Mouse (Mus musculus) 3134 (cell line): Measurements from ENCODE around the gene Tpd52l1.

Experiments
- DNase-seq: peaks from one replicate; pipeline ENCODE4 v3.0.0-alpha.2; 2011; ENCODE audit warnings: low spot score; ENCODE audit not compliant: insufficient read length; ENCODE audit errors: extremely low read depth

Gene Tpd52l1

DNA sequence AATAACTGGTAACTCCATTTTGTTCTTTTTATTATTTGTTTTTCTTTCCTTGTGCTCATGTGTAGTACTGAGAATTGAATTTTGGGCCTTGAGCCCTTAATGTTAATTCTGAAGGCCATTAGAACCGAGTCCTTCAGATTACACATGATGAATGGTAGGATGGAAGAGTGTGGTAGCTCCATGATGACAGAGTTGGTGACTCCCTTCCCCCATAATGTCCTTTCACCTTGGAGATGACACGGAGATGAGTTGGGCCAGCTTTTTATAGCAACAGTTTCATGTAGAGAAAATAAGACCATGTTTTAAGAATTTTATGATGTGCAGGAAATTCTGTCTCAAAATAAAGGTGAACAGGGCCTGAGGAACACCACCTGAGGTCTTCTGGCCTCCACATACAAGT lies 94.7 kb downstream of the Tpd52l1 start:
- DNase-seq, result no peak

DNA sequence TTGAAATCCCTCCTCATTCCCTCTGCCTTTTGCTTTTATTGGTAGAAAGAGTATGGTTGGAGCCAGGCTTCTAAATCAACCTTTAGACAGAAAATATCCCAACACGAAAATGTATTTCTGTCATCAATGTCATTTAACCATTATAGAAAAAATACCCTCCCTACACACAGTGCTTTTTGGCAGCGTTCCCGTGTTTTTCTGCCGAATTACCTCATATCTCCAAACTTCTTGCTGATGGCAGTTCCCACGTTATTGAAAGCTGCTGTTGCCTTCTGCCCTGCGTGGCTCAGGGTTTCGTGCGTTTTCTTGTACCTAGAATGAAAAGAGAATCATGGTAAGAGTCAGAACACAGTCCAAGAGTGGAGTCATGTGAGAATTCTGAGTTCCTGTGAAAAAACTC lies 99.4 kb downstream of the Tpd52l1 start:
- DNase-seq, result no peak

DNA sequence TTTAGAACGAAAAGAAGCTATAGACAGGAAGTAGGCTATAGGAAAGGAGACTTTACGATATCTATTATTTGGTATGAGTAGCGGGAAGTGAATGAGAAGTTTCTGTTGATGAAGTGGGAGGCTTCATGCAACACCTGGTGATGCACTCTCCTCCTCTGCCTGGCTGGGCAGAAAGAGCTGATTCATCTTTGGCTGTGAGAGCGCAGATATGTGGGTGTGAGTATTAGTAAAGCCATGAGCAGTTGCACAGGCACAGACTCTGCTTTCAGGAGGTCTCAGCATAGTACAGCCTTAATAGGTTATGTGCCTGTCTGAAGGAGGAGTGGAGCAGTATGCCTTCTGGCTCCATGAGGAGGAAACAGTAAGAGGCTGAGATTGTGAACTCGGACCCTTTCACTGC lies 109.3 kb downstream of the Tpd52l1 start:
- no peak for DNase-seq

DNA sequence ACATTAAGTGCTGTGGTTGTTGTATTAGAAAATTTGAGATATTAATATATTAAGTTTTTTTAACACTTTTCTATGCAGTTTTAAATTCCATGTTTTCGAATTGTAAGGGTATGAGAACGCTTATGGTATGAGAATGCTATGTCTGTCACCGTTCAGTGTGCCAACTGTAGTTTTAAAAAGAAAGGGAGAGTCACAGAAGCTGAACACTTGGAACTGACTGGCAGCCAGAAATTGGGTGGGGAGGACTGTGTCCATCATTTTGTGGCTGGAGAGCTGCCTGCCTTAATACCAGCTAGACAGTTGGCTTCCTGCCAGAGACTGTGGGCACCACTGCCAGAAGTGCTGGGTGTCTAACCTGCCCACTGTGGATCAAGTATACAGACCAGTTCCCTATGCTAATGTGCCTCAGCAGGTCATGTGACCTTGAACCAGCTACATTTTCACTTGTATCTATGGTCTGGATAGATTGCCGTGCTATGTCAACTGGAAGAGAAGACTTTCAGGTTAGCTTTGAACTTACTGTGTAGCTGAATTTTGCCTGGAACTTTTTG lies 114.5 kb downstream of the Tpd52l1 start:
- no peak for DNase-seq

DNA sequence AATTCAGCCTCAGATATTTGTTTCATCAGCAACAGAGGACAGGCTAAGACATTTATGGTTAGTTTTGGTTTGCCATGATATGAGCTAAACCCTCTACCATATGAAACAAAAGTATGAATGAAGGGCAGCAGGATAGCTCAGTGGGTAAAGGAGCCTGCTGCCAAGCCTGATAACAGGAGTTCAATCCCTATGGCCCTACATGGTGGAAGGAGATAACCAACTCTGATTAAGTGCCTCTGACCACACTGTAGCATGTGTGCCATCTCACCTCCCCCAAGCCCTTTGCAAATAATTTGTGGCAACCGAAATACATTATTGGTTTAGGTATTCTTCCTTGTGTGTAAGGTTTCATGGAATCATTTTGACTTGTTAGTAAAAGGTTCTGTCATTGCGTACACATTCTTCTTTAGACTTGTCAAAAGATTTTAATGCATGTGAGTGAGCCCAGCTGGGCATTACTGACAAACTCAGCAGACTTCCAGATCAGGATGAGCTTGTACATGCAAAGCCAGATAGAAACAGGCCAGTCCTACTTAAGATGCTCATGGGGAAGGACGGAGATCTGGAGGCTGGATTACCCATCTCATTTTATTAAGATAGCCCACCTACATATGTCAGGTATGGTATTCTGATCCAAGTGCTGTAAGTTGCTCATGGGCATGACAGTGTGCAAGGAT lies 115.3 kb downstream of the Tpd52l1 start:
- no peak for DNase-seq

DNA sequence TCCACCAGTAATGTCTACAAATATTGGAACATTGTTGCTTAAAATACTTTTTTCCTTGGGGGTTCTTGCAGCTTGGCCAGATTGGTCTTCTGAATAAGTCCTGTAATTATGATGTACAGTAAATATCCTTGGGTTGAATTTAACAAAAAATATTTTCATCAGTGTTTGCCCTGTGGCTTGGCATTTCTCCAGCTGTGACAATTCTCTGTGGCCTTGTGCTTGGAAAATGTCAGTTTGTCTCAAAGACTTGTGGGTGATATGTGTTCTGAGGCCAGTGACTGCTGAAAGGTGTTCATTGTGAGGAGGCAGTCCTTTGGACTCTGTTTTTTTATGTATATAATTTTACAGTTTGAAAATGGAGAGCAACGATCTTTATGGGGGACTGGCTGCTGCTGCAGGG lies 116.3 kb downstream of the Tpd52l1 start:
- no peak for DNase-seq

DNA sequence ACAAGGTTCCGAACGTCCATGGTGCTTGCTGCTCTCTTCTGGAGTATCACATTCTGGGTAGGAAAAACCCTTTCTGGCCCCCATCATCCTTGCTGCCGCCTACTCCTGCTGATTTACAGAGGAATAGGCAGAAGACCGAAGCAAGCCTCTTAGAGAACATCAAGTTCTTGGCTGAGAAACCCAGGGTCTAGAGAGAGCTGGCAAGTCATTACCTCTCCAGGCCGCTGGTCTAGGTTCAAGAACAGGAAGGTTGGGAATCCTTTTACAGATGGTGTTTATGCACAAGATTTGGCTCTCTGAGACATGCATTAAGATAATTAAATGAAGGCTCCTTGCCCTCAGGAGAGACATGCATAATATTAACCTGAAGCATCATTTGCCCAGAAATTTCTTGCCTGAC lies 127.3 kb downstream of the Tpd52l1 start:
- DNase-seq, result no peak

DNA sequence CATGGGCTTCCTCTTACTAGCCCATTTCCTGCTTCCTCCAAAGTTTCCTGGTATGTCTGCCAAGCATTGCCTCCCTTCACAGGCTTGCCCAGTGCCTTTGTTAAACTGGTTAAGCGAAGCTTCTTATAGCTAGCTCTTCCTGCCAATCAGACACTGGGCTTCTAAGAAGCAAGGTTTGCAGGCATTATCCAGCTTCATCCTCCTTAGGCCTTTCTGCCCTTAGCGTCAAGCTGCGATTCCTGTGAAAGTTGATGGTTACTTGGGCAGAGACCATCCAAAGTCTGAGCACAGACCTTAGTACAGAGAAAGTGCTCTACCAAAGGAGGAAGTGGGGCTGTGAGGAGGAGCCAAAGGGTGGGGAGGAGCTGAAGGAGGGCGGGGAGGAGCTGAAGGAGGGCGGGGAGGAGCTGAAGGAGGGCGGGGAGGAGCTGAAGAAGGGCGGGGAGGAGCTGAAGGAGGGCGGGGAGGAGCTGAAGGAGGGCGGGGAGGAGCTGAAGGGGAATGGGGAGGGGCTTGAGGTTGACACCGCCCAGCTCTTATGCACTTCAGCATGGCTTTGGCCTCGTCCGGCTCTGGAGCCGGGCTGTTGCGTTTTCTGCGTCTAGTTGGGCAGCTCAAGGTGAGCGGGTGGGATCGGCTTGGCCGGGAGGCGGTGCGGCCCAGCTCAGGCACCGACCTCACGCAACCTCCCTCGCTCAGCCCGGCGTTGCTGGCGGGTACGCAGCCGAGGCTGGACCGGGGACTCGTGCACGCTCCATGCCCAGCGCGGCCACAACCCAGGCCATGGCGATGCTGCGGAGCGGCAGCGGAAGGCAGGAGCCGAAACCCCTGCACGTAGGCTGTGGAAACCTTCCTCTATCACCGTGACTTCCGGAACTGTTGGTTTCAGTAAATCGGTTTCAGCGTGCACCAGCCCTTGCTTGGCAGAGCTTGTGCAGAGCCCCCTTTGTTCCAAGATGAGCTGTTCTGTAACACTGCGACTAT lies 132.6 kb downstream of the Tpd52l1 start, which contains the start of gene Hddc2:
Hddc2 (plus strand) TSS at position 519 of the 984 bp plus-strand sequence.
- peak; percentile 90 for DNase-seq

DNA sequence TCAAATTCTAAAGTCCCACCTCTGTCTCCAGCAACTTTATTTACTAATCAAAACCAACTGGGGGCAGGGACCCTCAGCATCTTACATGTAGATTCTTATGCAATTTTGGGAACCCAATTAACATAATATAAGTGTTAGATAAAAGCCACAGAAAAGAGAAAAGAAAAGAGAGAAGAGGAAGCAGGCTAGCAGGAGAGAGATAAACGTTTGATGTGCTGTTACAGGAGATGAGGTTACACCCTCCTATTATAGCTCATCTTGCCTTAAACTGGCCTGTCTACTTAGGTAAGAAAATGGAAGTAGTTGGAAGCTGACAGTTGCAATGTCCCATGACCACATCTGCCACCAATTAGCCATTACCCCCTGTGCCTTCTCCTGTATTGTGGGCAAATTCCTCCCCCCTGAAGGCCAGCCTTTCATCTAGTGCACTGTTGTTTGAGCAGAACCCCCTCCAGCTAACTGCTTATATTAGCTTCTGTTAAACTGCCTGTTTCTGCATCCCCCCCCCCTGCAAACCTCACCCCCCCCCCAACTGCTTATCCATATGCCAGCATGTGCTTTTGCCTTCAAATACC lies 138.6 kb downstream of the Tpd52l1 start:
- DNase-seq, result no peak

DNA sequence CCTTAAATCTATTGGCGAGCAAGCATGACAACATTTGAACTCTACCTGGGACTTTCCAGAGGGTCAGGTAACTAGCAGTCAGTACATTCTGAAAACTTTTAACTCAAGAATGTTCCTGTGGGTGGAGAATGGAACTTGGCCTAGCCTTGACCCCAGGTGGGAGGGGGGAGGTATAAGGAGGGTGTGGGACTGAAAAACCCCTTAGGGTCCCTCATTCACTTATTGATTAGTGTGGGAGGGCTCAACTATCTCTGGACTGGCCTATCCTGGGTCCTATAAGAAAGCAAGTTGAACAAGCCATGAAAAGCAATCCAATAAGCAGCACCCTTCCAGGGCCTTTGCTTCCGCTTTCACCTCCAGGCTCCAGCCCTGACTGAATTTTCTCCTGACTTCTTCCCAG lies 142.3 kb downstream of the Tpd52l1 start:
- DNase-seq, result no peak

DNA sequence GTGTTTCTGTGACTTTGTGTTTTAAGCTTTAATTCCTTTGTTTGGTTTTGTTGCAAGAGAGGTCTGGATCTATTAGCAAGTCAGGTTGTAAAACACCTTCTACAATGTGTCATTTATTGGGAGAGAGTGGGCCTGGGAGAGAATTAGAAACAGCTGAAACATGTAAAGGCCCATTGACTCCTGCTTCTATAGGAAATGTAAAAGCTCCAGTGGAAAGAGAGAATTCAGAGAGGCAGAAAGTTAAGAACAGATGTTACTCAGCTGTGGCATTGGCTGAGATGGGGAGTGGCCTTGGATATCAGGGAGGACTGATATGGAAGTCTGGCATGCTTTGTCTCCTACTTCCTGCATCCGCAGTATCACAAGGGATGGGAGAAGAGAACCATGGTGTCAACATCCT lies 145.5 kb downstream of the Tpd52l1 start:
- no peak for DNase-seq

DNA sequence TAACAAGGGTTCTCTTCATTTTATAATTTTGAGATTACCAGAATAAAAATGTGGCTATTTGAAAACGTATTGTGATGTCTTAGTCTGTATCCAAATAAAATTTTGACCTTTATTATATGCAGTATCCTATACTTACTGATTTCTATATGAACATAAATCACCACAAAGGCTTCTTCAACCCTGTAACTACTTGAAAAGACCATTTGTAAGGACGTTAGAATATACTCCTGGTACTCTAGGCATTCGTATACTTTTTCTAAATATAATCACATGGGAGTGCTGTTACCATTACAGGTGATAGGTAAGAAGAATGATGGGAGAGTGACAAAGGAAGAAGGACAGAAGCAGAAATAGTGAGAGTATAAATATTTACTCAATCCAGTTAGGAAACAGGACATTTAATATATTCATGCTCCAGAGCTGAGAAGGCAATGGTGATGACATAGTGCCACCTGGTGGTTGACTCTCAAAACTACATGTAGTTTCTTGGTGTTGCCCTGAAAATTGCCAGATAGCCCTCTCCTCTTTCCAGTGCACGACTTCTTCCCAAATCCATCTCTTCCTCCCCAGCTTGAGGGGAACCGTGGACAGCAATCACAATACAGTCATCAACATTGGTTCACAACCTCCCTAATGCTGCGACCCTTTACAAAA lies 146.7 kb downstream of the Tpd52l1 start:
- no peak for DNase-seq

DNA sequence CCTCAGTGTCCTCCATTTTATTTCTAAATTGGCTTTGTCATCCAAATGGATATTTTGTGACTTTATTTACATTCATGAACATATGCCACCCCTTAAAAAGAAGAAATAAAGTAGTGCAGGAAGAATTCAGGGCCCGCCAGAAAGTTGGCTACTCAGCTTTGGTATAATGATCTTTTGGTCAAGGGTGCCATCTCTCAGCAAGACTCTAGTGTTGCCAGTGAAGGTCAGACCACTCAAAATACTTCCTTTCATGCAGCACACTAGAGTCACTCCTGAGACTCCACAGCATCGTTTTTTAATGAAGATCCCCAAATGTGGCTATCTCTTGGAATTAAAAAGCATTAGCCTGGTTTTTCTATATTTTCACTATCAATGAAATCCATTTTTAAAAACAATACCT lies 147.5 kb downstream of the Tpd52l1 start:
- DNase-seq, result no peak

DNA sequence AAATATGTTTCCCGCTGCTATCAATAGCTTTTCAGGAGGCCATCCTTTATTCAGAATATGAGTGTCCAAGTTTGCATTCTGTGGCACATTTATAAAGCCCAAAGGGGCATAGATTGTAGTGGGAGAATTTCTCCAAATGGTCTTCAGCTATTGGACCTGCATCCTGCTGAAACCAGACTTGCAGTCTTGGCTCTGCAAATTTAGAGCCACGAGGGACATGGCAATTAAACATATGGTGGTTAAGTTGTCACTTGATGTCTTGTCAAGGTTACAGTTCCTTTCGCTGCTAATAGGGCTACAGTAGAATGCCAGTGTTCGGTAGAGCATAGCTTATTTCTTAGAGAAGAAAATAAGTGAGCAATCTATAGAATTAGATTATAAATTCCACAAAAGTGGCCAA lies 148.7 kb downstream of the Tpd52l1 start:
- no peak for DNase-seq

DNA sequence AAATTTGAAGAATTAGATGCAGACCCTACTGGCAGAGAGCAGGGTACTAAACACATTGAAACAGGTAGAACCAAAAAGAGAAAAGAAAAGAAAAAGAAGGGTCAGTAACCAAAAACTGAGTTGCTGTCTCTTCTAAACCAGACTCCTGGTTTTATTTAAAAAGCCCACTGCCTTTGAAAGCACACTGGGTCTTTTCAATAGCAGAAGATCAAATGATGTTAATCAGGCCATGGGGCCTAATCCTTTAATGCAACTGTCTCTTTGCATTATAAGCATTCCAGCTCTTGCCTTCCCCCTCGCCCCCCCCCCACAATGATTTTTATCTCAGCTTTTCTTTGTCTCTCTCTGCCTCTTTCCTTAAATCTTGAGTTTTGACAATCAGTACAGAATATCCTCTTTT lies 149.3 kb downstream of the Tpd52l1 start:
- no peak for DNase-seq

DNA sequence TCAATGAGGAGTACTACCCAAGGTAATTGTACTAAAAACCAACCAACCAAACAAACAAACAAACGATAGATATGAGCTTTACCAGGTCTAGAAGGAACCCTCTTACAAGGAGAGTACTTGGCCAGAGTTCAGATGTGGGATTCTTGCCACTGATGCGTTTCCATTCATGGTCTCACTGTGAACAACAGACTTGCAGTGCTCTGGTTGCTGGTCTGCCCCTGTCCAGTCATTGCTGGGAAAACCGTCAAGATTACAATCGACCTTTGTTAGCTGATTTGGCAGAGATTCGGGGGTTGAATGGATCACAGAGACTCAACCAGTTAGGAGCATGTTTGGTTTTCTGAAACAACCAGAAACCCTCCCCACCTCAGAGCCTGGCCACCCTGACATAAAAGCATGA lies 150.1 kb downstream of the Tpd52l1 start:
- DNase-seq, result no peak

DNA sequence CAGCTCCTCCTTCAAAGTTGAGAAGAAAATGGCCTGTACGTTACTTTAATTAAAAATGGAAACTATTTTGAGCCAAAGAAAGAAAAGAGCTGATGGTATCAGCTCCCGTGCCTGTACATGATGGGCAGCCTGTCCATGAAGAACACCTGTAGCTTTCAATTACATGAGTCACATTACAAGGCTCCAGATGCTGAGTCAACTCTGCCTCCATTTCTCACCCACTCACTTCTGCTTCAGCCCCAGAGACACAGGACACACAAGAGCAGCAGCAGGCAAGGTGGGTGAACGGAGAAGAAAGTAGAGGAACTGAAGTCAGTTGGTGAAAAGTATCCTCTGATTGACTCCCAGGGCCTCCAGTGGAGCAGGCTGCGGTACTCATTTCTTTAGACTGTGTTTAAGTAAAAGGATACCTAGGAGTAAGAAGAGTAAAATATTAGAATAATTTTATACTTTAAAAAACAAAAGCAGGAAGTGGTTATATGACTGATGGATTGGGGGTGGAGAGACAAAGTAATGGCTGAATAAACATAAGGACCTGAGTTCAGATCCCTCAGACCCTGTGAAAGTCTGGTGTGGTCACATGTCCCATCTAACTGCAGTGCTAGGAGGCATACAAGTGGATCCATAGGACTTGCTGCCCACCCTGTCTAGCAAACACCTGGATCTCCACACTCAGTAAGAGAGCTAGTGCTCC lies 156.9 kb downstream of the Tpd52l1 start:
- no peak for DNase-seq

DNA sequence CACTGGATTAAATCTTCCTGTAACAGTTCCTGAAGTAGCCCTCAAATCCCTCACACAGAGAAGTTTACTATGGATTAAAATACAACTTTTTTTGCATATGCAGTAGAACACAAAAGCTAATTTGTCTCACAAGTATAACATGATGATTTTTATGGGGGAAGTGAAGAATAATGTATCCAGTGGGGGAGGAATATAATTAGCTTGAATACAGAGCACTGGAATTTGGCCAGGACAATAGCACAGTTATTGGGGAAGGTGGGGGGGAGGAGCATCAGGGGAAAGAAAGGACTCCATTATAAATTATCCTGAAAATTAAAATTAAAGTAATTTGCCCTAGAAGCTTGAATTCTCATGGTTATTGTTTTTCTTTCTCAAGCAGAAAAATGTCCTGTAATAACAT lies 158.0 kb downstream of the Tpd52l1 start:
- DNase-seq, result no peak
